Mouse (Mus musculus): Measurements from ENCODE around the gene Atmin.

Atmin gene

DNA sequence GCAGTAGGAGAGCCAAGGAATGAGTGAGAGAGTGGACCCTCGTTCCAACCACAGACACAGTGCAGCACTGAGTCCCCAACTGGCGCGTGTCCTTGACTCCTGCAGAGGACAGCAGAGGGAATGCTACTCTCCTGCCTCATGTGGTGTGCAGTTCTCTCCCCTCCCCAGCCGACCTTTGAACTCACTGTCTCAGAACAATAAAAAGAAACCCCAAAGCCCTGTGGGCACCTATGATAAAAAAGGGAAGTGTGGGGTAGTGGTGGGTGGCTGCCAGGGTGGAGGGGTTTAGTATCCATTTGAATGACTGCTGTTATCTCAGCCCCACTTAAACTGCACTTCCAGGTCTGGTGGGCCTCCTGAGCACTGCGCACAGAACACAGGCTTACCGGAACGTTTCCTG, 4.4 kb downstream of the Atmin start:
- in situ Hi-C loops (cut with MboI, MseI): no loop called here

DNA sequence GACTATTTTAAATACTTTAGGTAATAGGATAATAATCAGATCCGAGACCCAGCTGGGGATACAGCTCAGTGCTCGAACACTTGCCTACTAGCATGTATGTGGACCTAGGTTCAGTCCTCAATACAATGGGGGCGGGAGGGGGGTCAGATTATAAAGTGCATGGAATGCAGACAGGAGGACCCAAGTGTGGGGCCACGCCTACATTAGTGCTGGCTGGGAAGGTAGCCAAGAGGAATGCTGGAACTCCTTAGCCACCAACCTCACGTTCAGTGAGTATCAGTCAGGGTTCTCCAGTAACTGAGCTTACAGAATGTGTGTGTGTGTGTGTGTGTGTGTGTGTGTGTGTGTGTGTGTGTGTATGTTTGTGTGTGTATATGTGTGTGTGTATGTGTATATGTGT, 8.2 kb downstream of the Atmin start:
- in situ Hi-C loops (cut with MboI, MseI): no loop called here

DNA sequence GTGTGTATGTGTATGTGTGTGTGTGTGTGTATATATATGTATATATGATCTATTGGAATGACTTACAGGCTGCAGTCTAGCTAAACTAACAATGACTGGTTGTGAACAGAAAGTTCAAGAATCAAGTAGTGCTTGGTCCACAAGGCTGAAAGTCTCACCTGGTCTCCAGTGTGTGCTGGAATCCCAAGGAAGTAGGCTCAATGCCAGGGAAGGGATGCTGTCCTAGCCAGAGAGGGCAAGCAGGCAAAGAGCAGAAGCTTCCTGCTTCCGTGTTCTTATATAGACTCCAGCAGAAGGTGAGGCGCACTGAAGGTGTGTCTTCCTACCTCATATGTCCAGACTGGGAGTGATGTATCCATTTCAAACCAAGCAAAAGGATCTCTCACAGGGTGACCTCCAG, 8.6 kb downstream of the Atmin start:
- in situ Hi-C loops (cut with MboI, MseI): no loop called here

DNA sequence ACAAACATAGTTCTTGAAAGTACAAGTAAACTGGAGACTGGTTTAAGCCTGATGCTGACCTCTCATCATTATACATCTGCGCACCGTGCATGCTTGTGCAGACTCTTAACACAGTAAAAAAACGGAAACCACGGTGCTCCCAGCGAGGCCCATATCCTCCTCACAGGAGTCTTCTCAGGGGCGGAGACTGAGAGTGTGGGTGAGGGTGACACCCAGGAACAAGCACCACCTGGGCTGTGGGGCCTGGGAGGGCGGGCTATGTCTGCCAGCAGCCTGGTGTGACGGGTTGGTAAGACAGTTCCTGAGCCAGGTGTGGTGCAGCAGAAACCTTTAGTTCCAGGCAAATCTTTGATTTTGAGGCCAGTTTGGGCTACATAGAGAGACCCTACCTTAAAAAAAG, 9.2 kb downstream of the Atmin start:
- in situ Hi-C loops (cut with MboI, MseI): no loop called here

DNA sequence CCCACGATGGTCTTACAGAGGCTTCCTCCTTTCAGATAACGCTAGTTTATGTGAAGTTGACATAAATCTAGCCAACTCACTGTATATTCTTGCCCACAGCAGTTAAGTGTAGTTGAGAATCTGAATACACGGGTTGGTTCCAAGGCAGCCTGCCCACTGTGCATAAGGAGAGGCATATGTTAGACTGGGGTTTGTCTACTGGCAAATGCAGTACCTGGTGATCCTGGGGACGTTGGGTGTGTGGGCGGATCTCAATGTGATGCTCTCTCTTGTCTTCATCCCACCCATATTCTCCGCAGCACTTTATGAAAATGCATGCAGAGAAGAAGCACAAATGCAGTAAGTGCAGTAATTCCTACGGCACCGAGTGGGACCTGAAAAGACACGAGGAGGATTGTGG, 11.2 kb downstream of the Atmin start:
- in situ Hi-C loops (cut with MboI, MseI): no loop called here

DNA sequence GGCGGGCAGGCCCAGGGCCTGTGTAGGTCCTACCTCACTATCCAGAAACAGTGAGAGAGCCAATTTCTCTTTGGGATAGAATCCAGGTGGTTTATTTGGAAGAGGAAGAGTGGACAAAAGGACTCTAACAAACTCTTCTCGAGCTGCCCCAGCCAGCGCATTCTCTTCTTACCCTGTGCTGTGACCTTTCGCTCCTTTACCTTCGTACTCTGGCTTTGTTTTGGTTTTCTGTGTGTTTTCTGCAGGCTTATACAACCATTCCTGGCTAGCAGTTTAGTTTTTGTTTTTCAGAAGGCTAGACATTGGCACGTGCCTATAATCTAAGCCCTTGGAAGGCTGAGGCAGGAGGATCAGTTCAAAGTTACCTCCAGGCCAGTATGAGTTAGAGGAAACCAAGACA, 26.3 kb downstream of the Atmin start:
- in situ Hi-C loops (cut with MboI, MseI): no loop called here

DNA sequence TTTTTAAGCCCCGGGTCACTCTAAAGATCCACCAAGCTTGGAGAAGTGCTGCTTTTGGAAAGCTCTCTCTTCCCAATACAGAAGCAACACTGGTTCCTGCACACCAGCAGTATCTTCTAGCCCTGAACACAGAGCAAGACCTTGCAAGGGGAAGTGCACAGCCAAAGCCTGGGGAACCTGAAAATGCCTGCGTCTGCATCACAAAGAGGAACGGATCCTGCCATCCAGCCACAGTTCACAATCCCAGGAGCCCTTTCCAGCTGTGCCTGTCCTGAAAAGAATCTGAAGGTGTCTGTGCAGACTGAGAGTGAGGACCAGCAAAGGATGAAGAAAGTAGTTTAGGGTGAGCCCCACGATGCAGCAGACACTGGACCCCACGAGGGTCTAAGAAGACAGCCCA, 31.9 kb downstream of the Atmin start:
- in situ Hi-C loops (cut with MboI, MseI): loop anchor here (5.0 kb wide), 1 partner anchor 33 kb away; the partner anchor contains the start of gene Atmin

DNA sequence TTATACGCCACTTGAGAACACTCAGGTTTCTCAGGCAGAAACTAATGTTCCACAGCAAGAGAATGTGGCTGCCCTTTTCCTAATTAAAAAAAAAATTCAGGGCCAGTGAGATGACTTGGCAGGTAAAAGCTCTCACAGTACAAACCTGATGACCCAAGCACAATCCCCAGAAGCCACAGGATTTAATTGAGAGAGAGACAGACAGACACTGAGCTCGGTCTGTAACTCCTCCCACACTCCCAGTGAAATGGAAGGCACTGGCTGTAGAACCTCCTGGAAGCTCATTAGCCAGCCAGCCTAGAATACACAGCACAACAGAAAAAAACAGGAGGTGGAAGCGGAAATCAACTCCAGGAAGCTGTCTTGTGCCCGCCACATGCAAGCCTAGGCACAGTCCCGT, 32.4 kb downstream of the Atmin start:
- in situ Hi-C loops (cut with MboI, MseI): loop anchor here (5.0 kb wide), 1 partner anchor 33 kb away; the partner anchor contains the start of gene Atmin

DNA sequence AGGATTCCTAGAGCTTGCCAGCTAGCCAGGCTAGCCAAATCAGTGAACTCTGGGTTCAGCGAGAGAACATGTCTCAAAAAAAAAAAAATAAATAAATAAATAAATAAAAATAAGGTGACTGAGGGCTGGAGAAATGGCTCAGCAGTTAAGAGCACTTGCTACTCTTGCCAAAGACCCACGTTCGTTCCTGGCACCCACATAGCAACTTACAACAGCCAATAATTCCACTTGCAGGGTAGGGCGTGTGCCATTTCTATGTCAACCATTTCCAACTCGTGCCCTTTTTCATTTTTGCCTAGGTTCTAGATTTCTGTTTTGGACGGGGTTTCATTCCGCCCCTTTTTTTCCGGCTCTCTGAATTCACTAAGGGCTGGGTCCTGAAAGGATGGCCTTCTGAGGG, 34.9 kb downstream of the Atmin start:
- in situ Hi-C loops (cut with MboI, MseI): loop anchor here (5.0 kb wide), 1 partner anchor 36 kb away; the partner anchor contains the start of gene Atmin

DNA sequence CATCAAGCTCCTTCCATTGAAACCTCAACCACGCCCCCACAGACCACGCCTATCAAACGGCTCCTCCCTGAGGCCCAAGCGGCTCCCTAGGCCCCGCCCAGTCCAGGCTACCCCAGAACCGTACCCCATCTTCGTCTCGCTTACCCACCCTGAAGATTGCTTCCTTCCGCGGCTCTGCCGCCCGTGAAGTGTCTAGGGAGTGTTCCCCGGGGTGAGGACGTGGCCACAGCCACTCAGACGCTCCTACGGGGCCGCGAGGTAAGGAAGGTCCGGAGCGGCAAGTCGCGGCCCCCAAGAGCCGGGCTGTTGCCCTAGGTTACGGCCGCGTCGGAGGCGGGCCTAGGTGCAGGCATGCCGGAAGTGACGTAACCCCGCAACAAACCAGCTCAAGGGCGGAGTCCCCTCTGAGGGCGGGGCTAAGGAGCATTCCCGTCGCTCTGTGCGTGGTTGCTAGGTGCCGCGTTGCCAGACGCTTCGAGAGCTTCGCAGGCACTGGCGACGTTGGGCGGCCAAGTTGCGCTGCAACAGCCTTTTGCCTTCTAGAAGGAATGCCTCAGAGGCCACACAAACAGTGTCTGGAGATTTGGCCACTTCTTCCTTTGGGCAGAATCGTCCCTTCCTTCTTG, 35.6 kb downstream of the Atmin start, which contains the start of gene 1700030J22Rik:
Gene 1700030J22Rik, minus strand, starts transcription at position 329 of the 626 bp plus-strand sequence.
- in situ Hi-C loops (cut with MboI, MseI): loop anchor here (5.0 kb wide), 1 partner anchor 36 kb away; the partner anchor contains the start of gene Atmin

DNA sequence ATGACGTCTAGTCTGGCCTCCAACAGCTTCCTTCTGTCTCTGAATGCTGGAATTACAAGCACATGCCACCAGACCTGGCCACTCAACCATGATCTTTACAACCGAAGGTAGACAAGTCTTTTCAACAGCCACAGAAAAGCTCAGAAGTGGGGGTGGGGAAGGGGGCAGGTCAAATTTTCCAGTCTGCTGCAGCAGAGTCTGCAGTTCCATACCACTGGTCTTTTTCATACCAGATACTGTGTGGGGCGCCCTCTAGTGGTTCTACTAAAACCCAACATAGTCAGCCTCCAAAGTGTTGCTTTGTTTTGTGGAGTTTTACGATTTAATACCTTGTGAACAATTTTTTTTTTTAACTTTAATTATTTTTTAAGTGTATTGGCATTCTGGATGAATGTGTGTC, 36.9 kb downstream of the Atmin start:
- in situ Hi-C loops (cut with MboI, MseI): no loop called here

DNA sequence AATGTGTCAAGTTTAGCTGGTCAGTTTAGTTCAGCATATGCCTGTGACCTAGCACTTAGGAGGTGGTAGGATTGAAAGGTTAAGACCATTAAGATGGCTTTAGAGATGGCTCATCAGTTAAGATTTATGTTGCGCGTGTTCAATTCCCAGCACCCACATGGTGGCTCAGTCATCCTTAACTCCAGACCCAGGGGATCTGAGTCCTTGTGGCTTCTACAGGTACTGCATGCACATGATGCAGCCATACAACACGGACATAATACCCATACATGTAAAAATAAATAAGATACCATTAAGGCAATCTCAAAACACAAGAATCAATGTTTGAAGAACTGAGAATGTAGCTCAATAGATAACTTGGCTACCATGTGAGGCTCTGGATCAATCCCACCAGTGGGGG, 46.6 kb downstream of the Atmin start:
- in situ Hi-C loops (cut with MboI, MseI): no loop called here

DNA sequence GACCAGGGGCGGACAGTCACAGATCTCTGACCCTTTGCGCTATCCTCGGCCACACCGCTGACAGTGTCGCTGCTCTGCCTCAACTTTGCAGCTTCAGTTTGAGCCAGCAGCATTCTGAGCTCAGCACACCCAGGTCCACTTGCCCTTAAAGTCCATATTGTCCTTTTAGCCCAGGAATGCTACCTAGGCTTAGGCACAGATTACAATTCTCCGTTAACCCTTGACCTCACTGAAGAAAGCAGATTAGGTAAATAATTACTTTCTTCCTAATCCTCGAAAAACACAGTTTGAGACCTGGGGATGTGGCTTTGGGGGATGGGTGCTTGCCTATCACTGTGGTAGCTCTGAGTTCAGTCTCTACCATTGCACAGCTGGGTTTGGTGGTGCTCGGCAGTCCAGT, 48.0 kb downstream of the Atmin start:
- in situ Hi-C loops (cut with MboI, MseI): no loop called here

DNA sequence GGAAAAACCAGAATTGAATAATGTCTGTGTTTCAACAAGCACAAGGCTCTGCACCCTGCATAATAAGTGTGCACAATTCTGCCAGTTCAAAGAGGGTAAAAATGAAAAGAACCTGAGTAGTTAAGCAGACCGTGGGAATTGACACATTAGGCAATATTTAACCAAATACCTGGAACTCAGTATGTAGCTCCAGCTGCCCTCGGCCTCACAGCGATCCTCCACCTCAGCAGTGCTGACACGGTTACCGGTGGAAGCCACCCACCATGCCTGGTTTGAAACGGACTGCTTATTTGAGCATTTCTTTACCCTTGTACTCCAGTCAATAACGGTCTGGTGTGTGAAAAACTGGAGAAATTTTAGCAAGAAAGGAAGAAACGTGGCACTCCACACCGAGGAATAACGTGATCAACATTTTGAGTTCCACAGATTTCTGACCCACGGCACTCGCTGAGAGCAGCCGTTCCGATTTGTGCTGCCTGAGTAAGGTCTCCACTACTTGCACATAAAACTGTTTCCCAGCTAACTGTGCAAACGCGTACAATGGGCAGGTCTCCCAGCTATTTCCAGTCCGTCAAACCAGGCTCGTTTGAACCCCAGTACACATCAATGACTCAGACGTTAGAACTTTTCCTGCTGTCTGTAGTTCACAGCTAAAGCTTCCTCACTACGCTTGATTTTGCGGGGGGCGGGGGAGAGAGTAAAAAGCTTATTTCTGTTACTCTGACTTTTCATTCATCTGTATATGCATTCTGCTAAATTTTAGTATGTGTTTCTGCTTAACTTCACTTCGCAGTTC, 49.2 kb downstream of the Atmin start:
- in situ Hi-C loops (cut with MboI, MseI): no loop called here

DNA sequence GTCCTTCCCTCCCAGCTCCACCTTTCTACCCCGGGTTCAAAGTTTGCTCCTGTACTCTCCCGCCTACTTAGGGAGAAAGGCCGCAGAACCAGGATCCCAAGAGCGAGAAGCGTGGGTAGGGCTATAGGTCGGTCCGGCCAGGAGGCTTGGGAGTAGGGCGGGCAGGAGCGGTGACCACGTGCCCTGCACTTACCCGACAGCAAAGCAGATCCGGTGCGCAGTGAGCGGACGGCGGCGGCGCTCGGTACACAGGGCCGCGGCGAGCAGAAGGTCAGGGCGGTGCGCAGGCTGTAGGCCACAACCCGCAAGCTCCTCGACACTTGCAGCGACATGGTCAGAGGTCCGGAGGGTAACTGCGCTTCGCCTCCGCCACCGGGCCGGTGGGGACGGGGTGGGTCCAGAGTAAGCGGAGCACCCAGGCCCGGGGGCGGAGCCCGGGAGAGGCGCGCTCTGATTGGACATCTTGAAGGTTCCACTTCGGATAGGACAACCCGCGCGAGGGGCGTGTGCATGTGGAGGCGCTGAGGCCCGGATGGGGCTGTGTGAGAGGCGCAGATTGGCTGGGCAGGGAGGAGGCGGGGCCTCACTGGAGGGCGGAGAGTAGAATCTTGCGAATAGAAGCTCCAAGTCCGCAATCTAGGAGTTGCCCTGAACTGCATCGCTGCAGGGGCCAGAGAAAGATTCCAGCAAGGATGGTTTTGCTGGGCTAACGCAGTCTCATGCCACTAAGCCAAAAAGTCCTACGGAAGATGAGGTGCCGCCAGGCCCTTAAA, 50.1 kb downstream of the Atmin start, which contains the start of gene Gcsh:
Gene Gcsh, minus strand, starts transcription at position 443 of the 773 bp plus-strand sequence.
- in situ Hi-C loops (cut with MboI, MseI): no loop called here

DNA sequence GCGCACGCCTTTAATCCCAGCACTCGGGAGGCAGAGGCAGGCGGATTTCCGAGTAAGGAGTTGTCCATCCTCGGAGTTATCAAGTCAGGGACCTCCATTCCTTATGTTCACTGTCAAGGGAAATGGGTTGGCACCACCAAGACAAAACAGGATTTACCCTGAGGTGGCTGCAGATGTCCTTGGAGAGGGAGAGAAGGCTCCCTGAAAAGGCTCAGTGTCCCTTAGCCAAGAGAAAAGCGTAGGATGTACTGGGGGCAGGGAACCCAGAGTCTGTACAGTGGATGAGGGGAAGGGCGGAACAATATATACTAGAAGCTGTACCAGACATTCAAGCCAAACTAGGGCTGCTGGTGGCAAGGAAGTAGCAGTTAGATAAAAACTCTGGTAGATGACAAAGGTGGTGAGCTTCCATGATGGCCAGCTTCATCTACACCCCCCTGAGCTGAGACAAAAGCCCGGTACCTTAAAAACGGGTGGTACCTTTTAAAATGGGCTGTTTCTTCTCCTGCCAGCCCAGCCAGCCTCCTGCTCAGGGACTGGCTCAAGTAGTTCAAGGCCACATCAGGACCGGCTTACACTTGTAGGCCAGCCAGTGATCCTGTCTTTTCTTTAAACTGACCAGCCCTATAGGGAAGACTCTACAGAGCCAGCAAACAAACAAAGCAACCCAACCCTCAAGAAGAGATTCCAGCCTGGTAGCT, 51.0 kb downstream of the Atmin start:
- in situ Hi-C loops (cut with MboI, MseI): no loop called here
